Mouse (Mus musculus): ENCODE measurements around the gene Ngef. TPM values are rescaled to one million over a fixed set of nuclear protein-coding genes. Genes with fewer than 3 reads are reported as not detected.
A peak's percentile ranks its signal among the peaks of the same experiment; 100 is the strongest.

Gene Ngef
- polyA plus RNA-seq (2014; fragmentation: Nextera tagmentation; extraction: Ambion mirVana), result 15.5 and 28.9 TPM in 2 replicates

DNA sequence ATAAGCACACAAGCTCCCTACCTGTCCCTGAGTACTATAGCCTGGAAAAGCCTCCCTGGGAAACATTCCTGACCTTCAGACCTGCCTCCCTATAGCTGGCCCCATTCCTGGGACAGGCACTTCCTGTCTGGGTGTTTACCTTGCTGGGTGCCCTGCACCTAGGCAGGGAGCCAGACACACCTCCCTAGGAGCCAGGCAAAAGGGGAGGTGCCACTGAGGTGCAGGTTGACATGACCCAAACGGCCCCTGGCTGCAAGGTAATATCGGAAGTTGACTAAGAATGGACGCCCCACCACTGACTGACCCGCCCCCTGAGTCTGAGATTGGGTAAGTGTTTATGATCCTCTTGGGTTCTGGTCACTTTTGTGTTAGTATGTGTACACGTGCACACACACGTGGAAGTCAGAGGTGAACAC lies at the start of gene Ngef:
Gene Ngef (minus strand): TSS at position 71 of the 416 bp plus-strand sequence.
- no peaks in the 10 kb centered on the region for H3K27me3 ChIP-seq (ENCODE audit: control insufficient read depth, insufficient read depth, low read length)
- no peaks in the 10 kb centered on the region for H3K36me3 ChIP-seq (ENCODE audit: control insufficient read depth, insufficient read depth, low read length)
- H3K27ac ChIP-seq (ENCODE audit: low read depth, low read length), result peak within 1 kb of the TSS; percentile 73; the same call in 1 of the 2 replicates
- WGBS, result 78% methylated on average over 6 of the region's 6 CpGs
- H3K9me3 ChIP-seq (ENCODE audit: control insufficient read depth, low read length), result no peaks in the 10 kb centered on the region
- H3K4me1 ChIP-seq (ENCODE audit: control insufficient read depth, insufficient read depth, low read length), result peaks cover 13% of the 10 kb centered on the region
- no peak within 1 kb of the TSS for H3K4me2 ChIP-seq (ENCODE audit: low read depth, low read length)
- no peak within 1 kb of the TSS for H3K9ac ChIP-seq (replicated peaks; ENCODE audit: low read depth, low read length)
- no peak within 1 kb of the TSS for H3K4me3 ChIP-seq (ENCODE audit: low read depth, low read length)
- ATAC-seq (ENCODE audit: low read depth), result peak; percentile 41; the same call in 1 of the 2 replicates

GRCm38 (mm10) chr1:87621858-87622279 lies 48.2 kb upstream of the Ngef start:
- H3K27me3 ChIP-seq (ENCODE audit: control insufficient read depth, insufficient read depth, low read length), result no peaks in the 10 kb centered on the region
- H3K27ac ChIP-seq (ENCODE audit: low read depth, low read length), result no peak overlapping the region
- whole genome bisulfite sequencing, result 67% methylated on average over 3 of the region's 3 CpGs
- no peaks in the 10 kb centered on the region for H3K9me3 ChIP-seq (ENCODE audit: control insufficient read depth, low read length)
- ATAC-seq (ENCODE audit: low read depth), result no peak
- no peaks in the 10 kb centered on the region for H3K36me3 ChIP-seq (ENCODE audit: control insufficient read depth, insufficient read depth, low read length)
- no peak overlapping the region for H3K4me2 ChIP-seq (ENCODE audit: low read depth, low read length)
- H3K4me1 ChIP-seq (ENCODE audit: control insufficient read depth, insufficient read depth, low read length), result no peaks in the 10 kb centered on the region
- no peak overlapping the region for H3K9ac ChIP-seq (replicated peaks; ENCODE audit: low read depth, low read length)
- H3K4me3 ChIP-seq (ENCODE audit: low read depth, low read length), result no peak overlapping the region

DNA sequence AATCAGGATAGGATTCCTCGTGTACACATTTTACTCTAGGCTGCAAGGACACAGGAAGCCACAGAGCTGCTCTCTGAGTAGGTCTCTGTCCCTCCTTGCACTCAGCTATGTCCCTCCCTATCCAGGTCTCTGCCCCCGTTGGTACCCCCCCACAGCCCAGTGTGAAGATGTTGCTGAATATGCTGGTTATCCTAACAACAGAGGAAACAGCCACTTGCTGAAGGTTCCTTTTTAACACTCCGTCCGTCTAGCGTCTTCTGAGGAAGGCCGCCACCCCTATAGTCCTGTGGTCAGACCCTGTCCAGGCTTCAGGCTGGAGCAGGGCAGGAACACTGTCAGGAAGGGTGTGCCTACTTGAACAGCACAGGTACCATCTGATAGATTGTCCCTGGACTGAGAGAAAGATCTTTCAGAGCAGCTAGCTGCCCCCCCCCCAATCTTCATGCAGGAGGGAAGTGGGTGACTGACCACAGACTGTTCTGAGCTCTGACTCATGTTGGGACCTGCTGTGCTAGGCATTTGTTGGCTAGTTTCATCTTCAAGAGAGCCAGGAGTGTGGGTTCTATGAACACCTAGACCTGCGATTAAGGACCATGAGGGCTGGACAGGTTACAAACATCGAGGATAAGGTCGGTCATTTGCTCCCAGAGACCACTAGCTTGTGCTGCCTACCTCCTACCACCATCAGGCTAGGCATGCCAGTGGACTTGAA lies 47.6 kb upstream of the Ngef start:
- H3K27me3 ChIP-seq (ENCODE audit: control insufficient read depth, insufficient read depth, low read length), result no peaks in the 10 kb centered on the region
- H3K4me1 ChIP-seq (ENCODE audit: control insufficient read depth, insufficient read depth, low read length), result no peaks in the 10 kb centered on the region
- H3K4me2 ChIP-seq (ENCODE audit: low read depth, low read length), result no peak overlapping the region
- 90% methylated on average over 9 of the region's 9 CpGs for WGBS
- no peak overlapping the region for H3K9ac ChIP-seq (replicated peaks; ENCODE audit: low read depth, low read length)
- no peaks in the 10 kb centered on the region for H3K36me3 ChIP-seq (ENCODE audit: control insufficient read depth, insufficient read depth, low read length)
- H3K27ac ChIP-seq (ENCODE audit: low read depth, low read length), result no peak overlapping the region
- no peak for ATAC-seq (ENCODE audit: low read depth)
- no peaks in the 10 kb centered on the region for H3K9me3 ChIP-seq (ENCODE audit: control insufficient read depth, low read length)
- no peak overlapping the region for H3K4me3 ChIP-seq (ENCODE audit: low read depth, low read length)

DNA sequence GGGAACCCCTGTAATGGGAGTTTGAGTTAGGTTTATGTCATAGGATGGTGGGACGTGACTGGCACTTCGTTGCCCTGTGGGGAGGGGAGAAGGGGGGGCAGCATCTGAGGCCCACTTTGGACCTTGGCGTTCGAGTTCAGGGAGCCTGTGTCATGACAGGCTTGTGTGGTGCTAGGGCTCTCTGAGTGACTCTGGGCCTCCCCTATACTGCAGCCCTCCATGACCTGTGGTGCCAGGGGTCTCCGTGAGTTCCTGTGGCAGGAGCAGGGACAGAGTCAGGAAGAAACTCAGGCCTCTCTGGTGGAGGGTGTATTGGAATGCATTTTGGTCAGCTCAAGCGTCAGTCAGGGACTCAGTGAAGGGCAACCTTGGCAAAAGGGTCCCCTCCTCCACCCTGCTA lies 47.0 kb upstream of the Ngef start:
- WGBS, result 87% methylated on average over 6 of the region's 6 CpGs
- Histone ChIP-seq H3K9me3 (ENCODE audit: control insufficient read depth, low read length) (no peaks in the 10 kb centered on the region), H3K4me1 (ENCODE audit: control insufficient read depth, insufficient read depth, low read length) (no peaks in the 10 kb centered on the region), H3K27ac (ENCODE audit: low read depth, low read length) (no peak overlapping the region), H3K36me3 (ENCODE audit: control insufficient read depth, insufficient read depth, low read length) (no peaks in the 10 kb centered on the region), H3K4me2 (ENCODE audit: low read depth, low read length) (no peak overlapping the region), H3K27me3 (ENCODE audit: control insufficient read depth, insufficient read depth, low read length) (no peaks in the 10 kb centered on the region), H3K9ac (replicated peaks; ENCODE audit: low read depth, low read length) (no peak overlapping the region), H3K4me3 (ENCODE audit: low read depth, low read length) (no peak overlapping the region)
- ATAC-seq (ENCODE audit: low read depth), result no peak

GRCm38 (mm10) chr1:87620211-87620668 lies 46.6 kb upstream of the Ngef start, which contains the start of gene Inpp5d:
TSS of gene Inpp5d (plus strand) at chr1:87620312.
- Histone ChIP-seq H3K4me3 (ENCODE audit: low read depth, low read length) (no peak within 1 kb of the TSS), H3K4me2 (ENCODE audit: low read depth, low read length) (no peak within 1 kb of the TSS)
- WGBS, result 88% methylated on average over 12 of the region's 12 CpGs

GRCm38 (mm10) chr1:87614576-87615295 lies 41.1 kb upstream of the Ngef start:
- Histone ChIP-seq H3K27ac (ENCODE audit: low read depth, low read length) (no peak overlapping the region), H3K9ac (replicated peaks; ENCODE audit: low read depth, low read length) (no peak overlapping the region), H3K4me3 (ENCODE audit: low read depth, low read length) (no peak overlapping the region), H3K4me1 (ENCODE audit: control insufficient read depth, insufficient read depth, low read length) (no peaks in the 10 kb centered on the region), H3K36me3 (ENCODE audit: control insufficient read depth, insufficient read depth, low read length) (no peaks in the 10 kb centered on the region), H3K9me3 (ENCODE audit: control insufficient read depth, low read length) (no peaks in the 10 kb centered on the region), H3K4me2 (ENCODE audit: low read depth, low read length) (no peak overlapping the region), H3K27me3 (ENCODE audit: control insufficient read depth, insufficient read depth, low read length) (no peaks in the 10 kb centered on the region)
- WGBS, result 94% methylated on average over 2 of the region's 2 CpGs
- no peak for ATAC-seq (ENCODE audit: low read depth)

More at GRCm38 (mm10) chr1:87620211-87620668, 46.6 kb upstream of the Ngef start, which contains the start of gene Inpp5d:
- Histone ChIP-seq H3K27me3 (ENCODE audit: control insufficient read depth, insufficient read depth, low read length) (no peaks in the 10 kb centered on the region), H3K9me3 (ENCODE audit: control insufficient read depth, low read length) (no peaks in the 10 kb centered on the region), H3K36me3 (ENCODE audit: control insufficient read depth, insufficient read depth, low read length) (no peaks in the 10 kb centered on the region), H3K9ac (replicated peaks; ENCODE audit: low read depth, low read length) (no peak within 1 kb of the TSS), H3K27ac (ENCODE audit: low read depth, low read length) (no peak within 1 kb of the TSS), H3K4me1 (ENCODE audit: control insufficient read depth, insufficient read depth, low read length) (no peaks in the 10 kb centered on the region)
- ATAC-seq (ENCODE audit: low read depth), result no peak

GRCm38 (mm10) chr1:87608416-87609046 lies 34.9 kb upstream of the Ngef start:
- no peaks in the 10 kb centered on the region for H3K4me1 ChIP-seq (ENCODE audit: control insufficient read depth, insufficient read depth, low read length)
- H3K4me2 ChIP-seq (ENCODE audit: low read depth, low read length), result no peak overlapping the region
- H3K36me3 ChIP-seq (ENCODE audit: control insufficient read depth, insufficient read depth, low read length), result no peaks in the 10 kb centered on the region
- H3K27ac ChIP-seq (ENCODE audit: low read depth, low read length), result no peak overlapping the region
- peak; percentile 58 for ATAC-seq (ENCODE audit: low read depth)
- 36% methylated on average over 7 of the region's 7 CpGs for WGBS
- H3K4me3 ChIP-seq (ENCODE audit: low read depth, low read length), result no peak overlapping the region
- H3K9me3 ChIP-seq (ENCODE audit: control insufficient read depth, low read length), result no peaks in the 10 kb centered on the region
- H3K27me3 ChIP-seq (ENCODE audit: control insufficient read depth, insufficient read depth, low read length), result no peaks in the 10 kb centered on the region
- no peak overlapping the region for H3K9ac ChIP-seq (replicated peaks; ENCODE audit: low read depth, low read length)

GRCm38 (mm10) chr1:87607385-87608091 lies 33.9 kb upstream of the Ngef start:
- H3K4me3 ChIP-seq (ENCODE audit: low read depth, low read length), result no peak overlapping the region
- no peaks in the 10 kb centered on the region for H3K27me3 ChIP-seq (ENCODE audit: control insufficient read depth, insufficient read depth, low read length)
- H3K9ac ChIP-seq (replicated peaks; ENCODE audit: low read depth, low read length), result no peak overlapping the region
- H3K4me1 ChIP-seq (ENCODE audit: control insufficient read depth, insufficient read depth, low read length), result no peaks in the 10 kb centered on the region
- peak; percentile 66; the same call in 1 of the 2 replicates for ATAC-seq (ENCODE audit: low read depth)
- no peaks in the 10 kb centered on the region for H3K9me3 ChIP-seq (ENCODE audit: control insufficient read depth, low read length)
- no peaks in the 10 kb centered on the region for H3K36me3 ChIP-seq (ENCODE audit: control insufficient read depth, insufficient read depth, low read length)
- WGBS, result 76% methylated on average over 21 of the region's 21 CpGs
- H3K4me2 ChIP-seq (ENCODE audit: low read depth, low read length), result no peak overlapping the region
- H3K27ac ChIP-seq (ENCODE audit: low read depth, low read length), result no peak overlapping the region

All from neural tube, embryonic 14.5 days (tissue).